Mouse (Mus musculus): Measurements from ENCODE around the gene Ly6g5b.

Ly6g5b gene

GRCm38 (mm10) chr17:35077786-35078233 lies 37.4 kb downstream of the Ly6g5b start, which contains the start of gene Ly6g6d:
TSS of gene Ly6g6d (minus strand) at chr17:35078065.
- DNase-seq: peak; percentile 56

DNA sequence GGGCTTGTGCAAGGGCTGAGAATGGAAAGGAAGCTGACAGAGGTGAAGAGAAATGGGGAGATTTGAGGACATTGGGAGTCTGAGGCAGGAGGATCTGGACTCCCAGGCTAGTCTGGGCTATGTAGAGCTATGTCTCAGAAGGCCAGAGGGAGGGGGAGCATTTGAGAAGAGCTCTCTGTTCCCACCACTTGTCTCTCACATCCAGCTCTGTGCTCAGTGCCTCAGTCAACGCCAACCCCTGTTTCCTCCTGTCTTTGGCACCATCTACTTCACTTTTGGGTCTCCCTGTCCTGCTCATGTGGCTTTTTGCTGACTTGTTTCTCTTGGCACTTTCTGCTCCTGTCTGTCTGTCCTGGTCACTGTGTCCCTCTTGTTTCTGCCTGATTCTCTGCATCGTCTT lies 37.9 kb downstream of the Ly6g5b start:
- DNase-seq: no peak

- DNase-seq: no peak
Observed at GRCm38 (mm10) chr17:35076507-35077176, 38.6 kb downstream of the Ly6g5b start, which contains the start of gene Ly6g6e. TSS of gene Ly6g6e (plus strand) at chr17:35076902.

DNA sequence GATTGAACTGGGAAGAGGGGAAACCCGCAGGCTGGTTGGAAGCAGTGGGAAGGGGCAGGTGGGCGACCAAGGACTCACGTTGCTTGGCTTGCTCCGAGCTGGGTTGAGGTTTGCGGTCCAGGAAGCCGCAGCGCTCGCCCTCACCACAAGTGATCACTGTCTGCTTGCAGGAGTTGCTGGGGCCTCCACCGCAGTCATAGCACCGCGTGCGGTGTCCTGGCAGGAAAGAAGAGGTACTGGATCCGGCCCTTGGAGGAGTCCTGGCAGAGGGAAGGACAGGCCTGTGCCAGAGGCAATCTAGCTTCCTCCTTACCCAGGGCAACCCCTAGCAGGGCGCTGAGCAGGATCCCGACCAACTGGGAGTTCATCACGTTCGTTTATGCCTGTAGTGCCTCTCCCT lies 41.1 kb downstream of the Ly6g5b start:
- DNase-seq: no peak

DNA sequence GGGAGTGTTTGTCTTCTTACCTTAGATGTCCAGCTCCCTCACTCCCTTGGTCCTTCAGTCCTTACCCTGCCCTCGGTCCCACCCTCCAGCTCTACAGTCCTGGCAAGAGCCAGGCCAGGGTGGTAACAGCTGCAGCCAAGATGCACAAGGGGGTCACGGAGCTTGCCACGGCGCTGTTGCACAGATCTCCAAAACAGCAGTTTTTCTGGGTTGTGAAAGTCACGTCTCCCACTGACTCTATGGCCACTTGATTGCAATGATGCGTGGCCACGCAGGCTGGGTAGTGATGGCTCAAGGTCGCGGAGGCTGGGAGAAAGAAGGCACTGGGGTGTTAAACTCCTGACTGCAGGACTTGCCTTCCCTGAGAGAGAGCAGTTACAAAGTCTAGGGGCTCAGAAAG lies 43.8 kb downstream of the Ly6g5b start:
- DNase-seq: no peak

DNA sequence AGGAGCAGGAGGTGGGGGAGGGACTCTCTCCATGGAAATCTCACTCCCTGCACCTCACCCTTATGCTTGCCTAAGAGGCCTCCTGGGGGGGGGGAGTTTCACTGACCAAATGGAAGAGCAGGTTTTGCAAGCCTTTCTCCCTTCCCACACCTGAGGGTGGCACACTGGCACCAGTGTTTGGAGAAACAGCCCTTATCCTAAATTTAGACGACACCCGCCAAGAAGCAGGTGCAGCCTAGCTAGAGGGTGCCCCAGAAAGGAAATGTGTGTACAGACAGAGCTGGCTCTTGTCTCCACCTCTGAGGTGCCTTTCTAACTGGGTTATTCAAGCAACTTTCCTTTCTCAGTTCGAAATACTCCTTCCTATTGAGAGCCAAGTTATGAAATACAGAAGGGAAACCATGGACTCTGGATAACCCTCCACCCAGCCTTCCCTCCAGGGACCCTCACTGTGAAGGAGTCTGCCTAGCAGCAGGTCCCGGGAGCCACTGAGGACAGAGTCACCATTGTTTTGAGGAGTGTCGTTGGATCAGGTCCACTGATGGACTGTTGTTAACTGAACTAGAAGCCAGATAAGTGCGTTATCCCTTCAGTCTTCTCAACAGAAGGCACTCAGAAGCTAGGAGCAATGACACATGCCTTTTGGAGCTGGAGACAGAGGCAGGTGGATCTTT lies 44.5 kb downstream of the Ly6g5b start:
- DNase-seq: no peak

- no peak for DNase-seq
Observed at GRCm38 (mm10) chr17:35068213-35068914, 46.9 kb downstream of the Ly6g5b start.

DNA sequence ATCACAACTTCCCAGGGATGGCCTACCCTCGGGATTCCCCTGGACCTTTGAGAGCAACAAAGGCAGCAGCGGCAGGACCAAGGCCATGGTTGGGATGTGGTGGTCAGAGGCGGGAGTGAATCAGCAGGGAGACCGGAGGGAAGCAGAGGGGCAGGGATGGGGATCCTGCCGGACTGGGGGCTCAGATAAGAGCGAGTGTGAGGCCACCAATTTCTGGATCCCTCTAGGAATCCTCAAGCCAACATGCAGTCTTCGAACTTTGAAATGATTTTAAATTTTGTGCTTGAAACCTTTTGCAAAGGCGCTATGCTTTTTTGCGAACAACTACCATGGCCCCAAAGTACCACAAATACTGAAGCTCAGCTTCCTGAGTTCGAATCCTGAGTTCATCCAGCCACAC lies 49.1 kb downstream of the Ly6g5b start, which contains the start of gene Mpig6b:
Gene Mpig6b, minus strand, starts transcription at position 101 of the 400 bp plus-strand sequence.
- no peak for DNase-seq

DNA sequence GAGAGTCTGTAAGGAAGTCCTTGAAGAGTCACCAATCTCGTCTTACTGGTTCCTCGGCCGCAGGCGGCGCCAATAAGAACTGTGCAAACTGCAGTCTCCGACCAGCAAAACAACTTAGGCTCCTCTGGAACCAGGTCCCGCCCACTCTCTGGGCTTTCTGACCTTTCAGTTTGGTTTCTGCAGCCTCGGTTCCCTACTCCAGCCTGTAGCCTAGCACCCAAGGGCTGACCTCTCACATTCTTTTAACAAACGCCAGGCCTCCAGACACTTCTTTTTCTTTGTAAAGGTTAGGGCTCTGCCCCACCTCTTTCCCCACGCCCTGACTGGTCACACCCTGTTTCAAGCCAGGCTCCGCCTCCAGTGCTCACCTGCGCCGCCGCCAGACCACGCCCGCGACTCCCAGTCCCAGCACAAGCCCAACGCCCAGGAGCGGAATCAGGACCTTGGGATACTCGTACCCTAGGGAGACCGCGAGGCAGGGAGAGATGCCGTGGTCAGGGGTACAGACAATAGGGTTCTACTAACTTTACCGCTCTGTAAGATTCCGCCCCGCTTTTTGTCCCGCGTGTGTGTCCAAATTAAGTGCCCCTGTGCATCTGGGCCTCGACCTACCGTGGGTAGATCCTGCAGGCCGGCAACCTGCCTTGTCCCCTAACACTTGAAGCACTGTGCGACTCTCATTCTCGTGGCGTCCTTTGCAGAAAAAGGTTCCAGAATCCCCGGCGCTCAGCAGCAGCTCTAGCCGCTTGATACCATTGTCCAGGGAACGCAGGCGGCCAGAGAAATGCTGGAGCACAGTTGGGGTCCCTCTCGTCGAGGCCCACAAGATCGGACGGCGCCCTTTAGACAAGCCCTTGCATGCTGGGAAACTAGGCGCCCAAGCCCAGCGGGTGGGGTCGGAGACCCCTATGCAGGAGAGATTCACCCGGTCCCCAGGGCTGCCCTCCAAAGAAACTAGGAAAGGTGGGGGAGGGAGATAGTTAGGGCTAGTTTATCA lies 50.0 kb downstream of the Ly6g5b start, which contains the start of gene Ly6g6c:
Gene Ly6g6c, plus strand, starts transcription at position 438 of the 997 bp plus-strand sequence.
- no peak for DNase-seq

DNA sequence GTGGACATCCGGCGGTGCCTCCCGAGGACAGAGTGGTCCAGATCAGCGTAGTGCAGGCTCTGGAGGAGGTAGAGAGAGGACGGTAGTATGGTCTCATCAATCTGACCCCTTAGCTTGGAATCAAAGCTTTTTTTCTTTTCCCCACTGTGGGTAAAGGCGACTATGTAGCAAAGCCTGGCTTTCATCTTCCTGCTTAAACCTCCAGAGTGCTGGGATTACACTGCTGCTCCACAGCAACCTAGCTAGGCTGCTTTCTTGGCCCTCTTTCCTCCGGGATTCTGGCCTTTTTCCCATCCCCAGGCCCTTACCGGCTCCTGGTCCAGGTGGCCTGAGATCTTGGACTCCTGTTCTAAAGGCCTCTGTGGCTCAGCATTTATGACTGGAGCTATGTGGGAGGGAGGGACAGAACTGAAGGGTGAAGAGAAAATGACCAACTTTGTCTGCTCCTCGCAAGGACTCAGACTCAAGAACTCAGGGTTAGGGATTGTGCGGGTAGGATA lies 50.8 kb downstream of the Ly6g5b start:
- no peak for DNase-seq

All from layer of hippocampus, adult 9-11 months (tissue).